ENCODE assay signal across 9 mouse cellular contexts in genomic region chr11:3453467-3453866, GRCm38 (mm10). TPM values are rescaled to one million over a fixed set of nuclear protein-coding genes. Genes with fewer than 3 reads are reported as not detected.
DNase-seq lines count a peak whose midpoint lies in the region; ATAC-seq and TF ChIP-seq lines count a peak whose summit lies in the region.
"Had no signal": no experiment of that assay in that cellular context is flagged by ENCODE, and none has a peak within 500 bp of the region (broad histone marks: within the 10 kb centered on the region; RNA-seq: fewer than 3 reads in every experiment).

No protein-coding gene starts in this region.

- peak; percentile 31 for DNase-seq in gastrocnemius, postnatal 14 days
- DNase-seq in gastrocnemius, postnatal 36 days: no peak
- DNase-seq in MEL (ENCODE audit: low read depth, low spot score): no peak
- DNase-seq in kidney, postnatal 14 days: peak; percentile 40
- no peak for DNase-seq in layer of hippocampus, adult 9-10 months (ENCODE audit: low spot score)
- no peak for DNase-seq in Muller cell, postnatal 12 days (ENCODE audit: inconsistent ontology term)

- H3K27ac ChIP-seq in MEL (ENCODE audit: control insufficient read depth, low read depth, low read length): no peak overlapping the region
- H3K27ac ChIP-seq in forebrain, embryonic 13.5 days: no peak overlapping the region
- H3K27ac ChIP-seq in midbrain, embryonic 16.5 days (ENCODE audit: low read length): no peak overlapping the region

- H3K9me3 ChIP-seq in MEL (replicated peaks; ENCODE audit: insufficient read depth, low read length): no peaks in the 10 kb centered on the region
- no peaks in the 10 kb centered on the region for H3K9me3 ChIP-seq in forebrain, embryonic 13.5 days (replicated peaks)
- H3K9me3 ChIP-seq in midbrain, embryonic 16.5 days (replicated peaks; ENCODE audit: control insufficient read depth, low read length, poor library complexity, severe bottlenecking): no peaks in the 10 kb centered on the region

- peak overlapping the region; percentile 95 for H3K4me2 ChIP-seq in forebrain, embryonic 13.5 days
- peak overlapping the region; percentile 89 for H3K4me2 ChIP-seq in midbrain, embryonic 16.5 days (ENCODE audit: low read length)

- intact Hi-C loops in gastrocnemius, postnatal 14 days (cut with DNase I; ENCODE audit: low total_unique reads): no loop called here
- intact Hi-C loops in gastrocnemius, postnatal 36 days (cut with DNase I): no loop called here

- peaks cover 0 to 17% of the 10 kb centered on the region in 2 experiments; a peak in 2 of 4 replicates for H3K36me3 ChIP-seq in MEL (ENCODE audit: control insufficient read depth in 1 of 2, insufficient read depth in 2 of 2, low read length in 2 of 2)
- peaks cover 9% of the 10 kb centered on the region; the same call in 1 of the 2 replicates for H3K36me3 ChIP-seq in forebrain, embryonic 13.5 days (ENCODE audit: poor library complexity, severe bottlenecking)
- no peaks in the 10 kb centered on the region for H3K36me3 ChIP-seq in midbrain, embryonic 16.5 days (ENCODE audit: control insufficient read depth, insufficient read depth, low read length)

- peaks cover 15% of the 10 kb centered on the region for H3K79me2 ChIP-seq in MEL (ENCODE audit: control insufficient read depth, insufficient read depth, low read length, poor library complexity)

- TF ChIP-seq RAD21 in MEL (IDR thresholded peaks at IDR 0.05; ENCODE audit: low read depth, low read length): peak; percentile 3

- peaks cover 6 to 12% of the 10 kb centered on the region in 2 experiments for H3K4me1 ChIP-seq in MEL (ENCODE audit: control insufficient read depth in 1 of 2, insufficient read depth in 2 of 2, low read length in 2 of 2)
- H3K4me1 ChIP-seq in forebrain, embryonic 13.5 days: peaks cover 29% of the 10 kb centered on the region
- peaks cover 20% of the 10 kb centered on the region for H3K4me1 ChIP-seq in midbrain, embryonic 16.5 days (ENCODE audit: control insufficient read depth, insufficient read depth, low read length)

- no peaks in the 10 kb centered on the region for H3K27me3 ChIP-seq in MEL (ENCODE audit: control insufficient read depth in 1 of 2, insufficient read depth in 2 of 2, low read length in 2 of 2)
- H3K27me3 ChIP-seq in forebrain, embryonic 13.5 days: no peaks in the 10 kb centered on the region
- no peaks in the 10 kb centered on the region for H3K27me3 ChIP-seq in midbrain, embryonic 16.5 days (ENCODE audit: control insufficient read depth, insufficient read depth, low read depth, low read length)

- TF ChIP-seq CTCF in MEL (IDR thresholded peaks at IDR 0.05 in 2 of 3, conservative IDR thresholded peaks at IDR 0.05 in 1 of 3; ENCODE audit: control insufficient read depth in 1 of 3, insufficient read depth in 1 of 3, low read depth in 2 of 3, low read length in 3 of 3, poor library complexity in 1 of 3, severe bottlenecking in 1 of 3): peak in 1 of 3 experiments; percentile 21; a peak in 1 of 6 replicates

- WGBS in forebrain, embryonic 13.5 days: 76% methylated on average over 6 of the region's 6 CpGs
- 81% methylated on average over 6 of the region's 6 CpGs for WGBS in midbrain, embryonic 16.5 days

- no peak for TF ChIP-seq POLR2A in MEL (IDR thresholded peaks at IDR 0.05; ENCODE audit: control insufficient read depth in 1 of 2, insufficient read depth in 1 of 2, low read depth in 1 of 2, low read length in 2 of 2, poor library complexity in 1 of 2)

- H3K4me3 ChIP-seq in MEL (ENCODE audit: control insufficient read depth in 1 of 2, insufficient read depth in 1 of 2, low read depth in 2 of 2, low read length in 2 of 2): no peak overlapping the region
- H3K4me3 ChIP-seq in forebrain, embryonic 13.5 days: peak overlapping the region; percentile 88
- peak overlapping the region; percentile 98 for H3K4me3 ChIP-seq in midbrain, embryonic 16.5 days (ENCODE audit: low read depth, low read length)

- no peak for ATAC-seq in forebrain, embryonic 13.5 days
- ATAC-seq in midbrain, embryonic 16.5 days: no peak

- TF ChIP-seq EP300 in MEL (IDR thresholded peaks at IDR 0.05; ENCODE audit: low read depth in 1 of 2, low read length in 2 of 2): no peak

- no peak overlapping the region for H3K9ac ChIP-seq in MEL (ENCODE audit: control insufficient read depth, low read depth, low read length, poor library complexity, severe bottlenecking)
- no peak overlapping the region; the same call in 1 of the 2 replicates for H3K9ac ChIP-seq in forebrain, embryonic 13.5 days
- H3K9ac ChIP-seq in midbrain, embryonic 16.5 days (ENCODE audit: low read depth, low read length): no peak overlapping the region

TF ChIP-seq in MEL, 35 proteins besides CTCF, POLR2A, EP300 and RAD21:
- TF ChIP-seq HCFC1 (IDR thresholded peaks at IDR 0.05; ENCODE audit: low read depth, low read length) (no peak), NELFE (IDR thresholded peaks at IDR 0.05; ENCODE audit: low read depth, low read length) (no peak), MYC (IDR thresholded peaks at IDR 0.05; ENCODE audit: low read depth, low read length) (no peak), ETS1 (IDR thresholded peaks at IDR 0.05; ENCODE audit: low read depth, low read length) (no peak), ZMIZ1 (IDR thresholded peaks at IDR 0.05; ENCODE audit: low read depth, low read length) (no peak), MAFK (IDR thresholded peaks at IDR 0.05; ENCODE audit: borderline replicate concordance, low read depth, low read length) (no peak), GATA1 (IDR thresholded peaks at IDR 0.05; ENCODE audit: low read depth, low read length) (no peak), SMC3 (IDR thresholded peaks at IDR 0.05; ENCODE audit: low read depth, low read length) (no peak), MAZ (IDR thresholded peaks at IDR 0.05; ENCODE audit: low read depth, low read length) (no peak), ZC3H11A (IDR thresholded peaks at IDR 0.05; ENCODE audit: low read depth, low read length) (no peak), JUND (IDR thresholded peaks at IDR 0.05; ENCODE audit: low read depth, low read length) (no peak), NRF1 (IDR thresholded peaks at IDR 0.05; ENCODE audit: insufficient read depth, low read depth, low read length, poor library complexity, severe bottlenecking) (no peak), RCOR1 (IDR thresholded peaks at IDR 0.05; ENCODE audit: low read depth, low read length) (no peak), POLR2AphosphoS2 (IDR thresholded peaks at IDR 0.05; ENCODE audit: low read length) (no peak), ZNF384 (IDR thresholded peaks at IDR 0.05; ENCODE audit: low read depth, low read length) (no peak), GABPA (IDR thresholded peaks at IDR 0.05; ENCODE audit: low read depth, low read length) (no peak), CHD1 (IDR thresholded peaks at IDR 0.05; ENCODE audit: low read depth, low read length) (no peak), KAT2A (conservative IDR thresholded peaks at IDR 0.05; ENCODE audit: low read depth, low read length) (no peak), SIN3A (IDR thresholded peaks at IDR 0.05; ENCODE audit: low read length) (no peak)

RNA-seq across cellular contexts. Expression of gene Rnf185, which starts 1.3 kb away (rescaled TPM):
- total RNA-seq in gastrocnemius, postnatal 14 days (2021): 10 to 100 TPM; 16.5 to 17.2 TPM
- total RNA-seq in gastrocnemius, postnatal 36 days (2021): 10 to 100 TPM; 15.1 to 16.1 TPM
- total RNA-seq in MEL (2012; rRNA removed): 9.5 and 9.9 TPM in 2 replicates
- polyA plus RNA-seq in MEL (2012; ENCODE audit: insufficient read depth in 1 of 2, insufficient read length in 2 of 2, low read depth in 1 of 2, low replicate concordance in 2 of 2, missing spikeins in 1 of 2): 10 to 100 TPM in 1 of 2 experiments, not detected in 1; 13.8 TPM
- 40.6 and 46.2 TPM in 2 replicates for polyA plus RNA-seq in forebrain, embryonic 13.5 days (2015; fragmentation: Nextera tagmentation; extraction: Ambion mirVana)
- 45.3 and 46.2 TPM in 2 replicates for polyA plus RNA-seq in midbrain, embryonic 16.5 days (2015; fragmentation: Nextera tagmentation; extraction: Ambion mirVana)

RNA-seq across cellular contexts. Expression of gene Pla2g3, which starts 34.6 kb away (rescaled TPM):
- under 1 TPM in 1 of 2 experiments, not detected in 1; 0.09 TPM for total RNA-seq in gastrocnemius, postnatal 14 days (2021)
- under 1 TPM in 1 of 2 experiments, not detected in 1; 0.10 TPM for total RNA-seq in gastrocnemius, postnatal 36 days (2021)
- 0.15 and 0.29 TPM in 2 replicates for total RNA-seq in MEL (2012; rRNA removed)
- under 1 TPM in 1 of 2 experiments, not detected in 1; 0.39 TPM for polyA plus RNA-seq in MEL (2012; ENCODE audit: insufficient read depth in 1 of 2, insufficient read length in 2 of 2, low read depth in 1 of 2, low replicate concordance in 2 of 2, missing spikeins in 1 of 2)
- 0.44 and 0.58 TPM in 2 replicates for polyA plus RNA-seq in forebrain, embryonic 13.5 days (2015; fragmentation: Nextera tagmentation; extraction: Ambion mirVana)
- polyA plus RNA-seq in midbrain, embryonic 16.5 days (2015; fragmentation: Nextera tagmentation; extraction: Ambion mirVana): 1.7 and 3.9 TPM in 2 replicates
- total RNA-seq: ES-E14 had no signal

RNA-seq across cellular contexts. Expression of gene Limk2, which starts 44.5 kb away (rescaled TPM):
- 10 to 100 TPM; 13.2 to 13.6 TPM for total RNA-seq in gastrocnemius, postnatal 14 days (2021)
- 10 to 100 TPM in 1 of 2 experiments, 1 to 10 TPM in 1; 9.8 to 11.9 TPM for total RNA-seq in gastrocnemius, postnatal 36 days (2021)
- 19.6 and 21.9 TPM in 2 replicates for total RNA-seq in MEL (2012; rRNA removed)
- polyA plus RNA-seq in MEL (2012; ENCODE audit: insufficient read depth in 1 of 2, insufficient read length in 2 of 2, low read depth in 1 of 2, low replicate concordance in 2 of 2, missing spikeins in 1 of 2): 10 to 100 TPM in 1 of 2 experiments, not detected in 1; 29.1 TPM
- 75.6 and 81.3 TPM in 2 replicates for polyA plus RNA-seq in forebrain, embryonic 13.5 days (2015; fragmentation: Nextera tagmentation; extraction: Ambion mirVana)
- 185 and 187 TPM in 2 replicates for polyA plus RNA-seq in midbrain, embryonic 16.5 days (2015; fragmentation: Nextera tagmentation; extraction: Ambion mirVana)

RNA-seq across cellular contexts. Expression of gene Inpp5j, which starts 51.2 kb away (rescaled TPM):
- total RNA-seq in gastrocnemius, postnatal 14 days (2021): 1 to 10 TPM; 1.9 to 2.9 TPM
- total RNA-seq in gastrocnemius, postnatal 36 days (2021): 1 to 10 TPM; 3.4 to 4.1 TPM
- total RNA-seq in MEL (2012; rRNA removed): 0.23 TPM in 2 replicates
- 1 to 10 TPM in 1 of 2 experiments, not detected in 1; 2.9 TPM for polyA plus RNA-seq in MEL (2012; ENCODE audit: insufficient read depth in 1 of 2, insufficient read length in 2 of 2, low read depth in 1 of 2, low replicate concordance in 2 of 2, missing spikeins in 1 of 2)
- polyA plus RNA-seq in forebrain, embryonic 13.5 days (2015; fragmentation: Nextera tagmentation; extraction: Ambion mirVana): 1.1 and 1.5 TPM in 2 replicates
- polyA plus RNA-seq in midbrain, embryonic 16.5 days (2015; fragmentation: Nextera tagmentation; extraction: Ambion mirVana): 8.3 and 10.3 TPM in 2 replicates

Comparison
In these comparisons a context has a peak if more than half of its experiments do, and no peak if none do; other contexts are left out.
1. DNase-seq: peak in gastrocnemius, postnatal 14 days (single experiment) and kidney, postnatal 14 days (single experiment); none in gastrocnemius, postnatal 36 days (0 of 2), MEL (single experiment), layer of hippocampus, adult 9-10 months (single experiment) and Muller cell, postnatal 12 days (single experiment).
2. H3K4me3 ChIP-seq: peak in forebrain, embryonic 13.5 days (single experiment) and midbrain, embryonic 16.5 days (single experiment); none in MEL (0 of 2).